Comparison of ENCODE assay signal across 26 mouse cellular contexts in the genomic region with DNA sequence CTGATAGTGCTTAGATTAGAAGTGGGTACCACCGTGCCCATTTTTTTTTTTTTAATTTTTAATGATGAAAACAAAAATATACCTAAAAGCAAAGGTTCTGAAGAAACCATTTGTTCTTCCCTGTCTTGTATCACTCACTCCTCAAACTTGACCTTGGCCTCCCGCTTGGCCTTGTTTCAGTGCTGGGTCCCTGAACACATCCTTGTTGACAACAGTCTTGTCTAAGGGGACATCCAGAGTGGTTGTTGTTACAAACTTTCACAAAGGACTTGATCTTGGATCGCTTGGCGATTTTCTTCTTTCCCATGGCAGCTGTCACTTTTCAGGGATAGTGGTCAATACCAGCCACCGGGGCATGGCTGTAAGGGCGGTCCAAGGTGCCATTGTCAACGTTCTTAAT. TPM values are rescaled to one million over a fixed set of nuclear protein-coding genes. Genes with fewer than 3 reads are reported as not detected.
"Had no signal": no experiment of that assay in that cellular context is flagged by ENCODE, and none has a peak within 500 bp of the region (broad histone marks: within the 10 kb centered on the region; RNA-seq: fewer than 3 reads in every experiment).

No protein-coding gene starts in this region.

- H3K4me1 ChIP-seq: limb, embryonic 13.5 days had no signal

- DNase-seq: layer of hippocampus, adult 9-11 months; liver; midbrain, embryonic 14.5 days; right cerebral cortex, adult 18-20 months; right cerebral cortex, postnatal 14 days; right cerebral cortex, postnatal 4 days; thymus, adult 18-20 months; thymus, postnatal 36 days had no signal

- H3K4me2 ChIP-seq: limb, embryonic 13.5 days; liver, embryonic 12.5 days; liver, embryonic 15.5 days; neural tube, embryonic 12.5 days; neural tube, embryonic 15.5 days had no signal

- H3K9ac ChIP-seq: limb, embryonic 13.5 days; liver, embryonic 12.5 days; liver, embryonic 15.5 days; neural tube, embryonic 12.5 days; neural tube, embryonic 15.5 days had no signal

- H3K27ac ChIP-seq: limb, embryonic 10.5 days; limb, embryonic 13.5 days; liver, embryonic 12.5 days; liver, embryonic 15.5 days; midbrain, embryonic 10.5 days had no signal

- ATAC-seq: intestine, postnatal 0 days; liver, embryonic 12.5 days had no signal

- H3K36me3 ChIP-seq: limb, embryonic 10.5 days; limb, embryonic 13.5 days; liver, embryonic 12.5 days; liver, embryonic 15.5 days; midbrain, embryonic 10.5 days; neural tube, embryonic 12.5 days; neural tube, embryonic 15.5 days had no signal

- H3K27me3 ChIP-seq: neural tube, embryonic 15.5 days had no signal

- H3K4me3 ChIP-seq: limb, embryonic 10.5 days; limb, embryonic 13.5 days; liver, embryonic 12.5 days; liver, embryonic 15.5 days; megakaryocyte, embryonic 14.5 days; midbrain, embryonic 10.5 days; neural tube, embryonic 12.5 days; neural tube, embryonic 15.5 days had no signal

- H3K9me3 ChIP-seq: limb, embryonic 10.5 days; limb, embryonic 13.5 days; liver, embryonic 12.5 days; liver, embryonic 15.5 days; megakaryocyte, embryonic 14.5 days; midbrain, embryonic 10.5 days; neural tube, embryonic 12.5 days; neural tube, embryonic 15.5 days had no signal

RNA-seq across cellular contexts. Expression of a gene that starts 2.4 kb away (rescaled TPM):
- total RNA-seq: layer of hippocampus, adult 18-20 months; layer of hippocampus, postnatal 25 days; left cerebral cortex, adult 18-20 months; left cerebral cortex, postnatal 25 days had no signal
- polyA plus RNA-seq: intestine, embryonic 14.5 days; intestine, postnatal 0 days; midbrain, embryonic 14.5 days; urinary bladder, adult 2 months had no signal

RNA-seq across cellular contexts. Expression of a gene that starts 4.7 kb away (rescaled TPM):
- total RNA-seq: left cerebral cortex, adult 18-20 months; left cerebral cortex, postnatal 25 days had no signal
- polyA plus RNA-seq: intestine, embryonic 14.5 days; intestine, postnatal 0 days; limb, embryonic 13.5 days; stomach, embryonic 14.5 days; urinary bladder, adult 2 months had no signal

RNA-seq across cellular contexts. Expression of a gene that starts 9.1 kb away (rescaled TPM):
- total RNA-seq: left cerebral cortex, adult 18-20 months; left cerebral cortex, postnatal 25 days had no signal
- polyA plus RNA-seq: intestine, embryonic 14.5 days; intestine, postnatal 0 days; kidney, embryonic 14.5 days; limb, embryonic 10.5 days; midbrain, embryonic 14.5 days; neural tube, embryonic 12.5 days; neural tube, embryonic 15.5 days; stomach, embryonic 14.5 days; stomach, postnatal 0 days had no signal
